Mouse (Mus musculus) embryo, embryonic 10 days (tissue): ENCODE data around the gene Zranb1.

Source experiments
- DNase-seq: peaks from one replicate; pipeline ENCODE4 v3.0.0-alpha.2; 2015; ENCODE audit warnings: low spot score

The Zranb1 gene

DNA sequence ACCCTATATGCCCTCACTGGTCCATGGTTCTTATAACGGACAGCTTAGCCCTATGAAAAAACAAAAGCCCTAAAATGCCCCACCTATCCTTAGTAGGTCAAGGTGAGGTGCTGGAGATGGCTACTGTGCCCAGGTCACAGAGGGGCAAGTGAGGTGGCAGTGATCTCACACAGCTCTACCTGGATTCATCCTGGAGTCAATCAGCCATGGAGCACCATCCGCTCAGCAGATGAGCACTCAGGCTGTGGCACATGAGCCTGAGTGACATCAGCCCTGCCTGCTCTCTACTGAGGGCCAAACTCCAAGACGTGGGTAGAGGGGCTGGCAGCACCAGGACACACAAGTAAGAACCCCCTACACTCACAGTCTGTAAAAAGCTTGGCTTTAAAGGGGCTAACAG is 70.4 kb downstream of the Zranb1 start:
- no peak for DNase-seq

DNA sequence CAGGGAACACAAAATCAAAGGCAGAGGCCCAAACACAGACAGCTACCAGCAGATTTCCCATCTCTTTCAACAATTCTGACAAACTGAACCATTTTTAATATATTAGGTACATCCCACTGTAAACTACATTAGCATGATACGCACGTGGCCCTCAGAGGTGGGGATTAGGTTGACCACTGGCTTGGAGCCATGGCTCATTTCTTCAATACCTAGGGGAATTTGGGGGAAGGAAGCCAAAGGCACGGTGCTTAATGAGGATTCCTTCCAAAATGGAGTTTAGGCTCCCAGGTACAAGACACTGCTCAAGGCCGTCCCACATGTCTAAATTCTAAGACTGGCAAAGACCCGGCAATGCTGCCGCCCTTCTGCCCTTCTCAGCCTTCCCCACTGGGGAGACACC is 71.3 kb downstream of the Zranb1 start:
- no peak for DNase-seq

DNA sequence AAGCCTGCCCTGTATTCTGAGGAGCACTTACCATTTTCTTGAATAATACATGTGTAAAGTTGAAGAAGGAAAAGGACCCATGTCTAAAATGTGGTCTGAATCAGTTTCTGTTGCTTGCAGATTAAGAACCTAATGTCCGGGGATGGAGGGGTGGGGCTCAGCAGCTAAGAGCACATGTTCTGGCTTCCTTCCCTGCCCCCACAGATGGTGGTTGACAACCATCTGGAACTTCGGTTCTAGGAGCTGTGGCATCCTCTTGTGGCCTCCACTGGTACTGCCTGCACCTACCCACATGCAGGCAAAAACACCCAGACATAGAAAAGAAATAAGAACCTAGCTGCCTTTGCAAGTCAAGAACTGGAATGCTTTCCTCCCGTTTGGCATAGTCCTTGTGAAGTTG is 72.5 kb downstream of the Zranb1 start:
- peak; percentile 76 for DNase-seq

DNA sequence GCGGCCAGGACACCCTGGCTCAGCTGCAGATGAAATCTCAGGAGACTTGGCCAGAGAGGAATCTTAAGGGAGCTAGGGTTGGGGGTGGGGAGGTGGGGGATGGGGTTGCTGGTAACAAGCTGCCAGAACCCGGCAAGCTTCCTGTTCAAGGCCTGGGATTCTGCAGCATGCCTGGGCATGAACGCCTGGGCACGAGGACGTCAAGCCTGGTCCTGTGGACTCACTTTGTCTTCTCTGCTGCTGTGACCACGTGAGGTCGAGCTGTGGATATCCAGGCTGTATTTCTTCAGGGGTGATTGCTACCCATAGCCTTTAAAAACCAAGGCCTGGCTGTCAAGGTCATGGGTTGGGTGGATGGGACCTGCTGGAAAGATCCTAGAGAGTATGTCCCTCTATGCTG is 74.8 kb downstream of the Zranb1 start:
- no peak for DNase-seq

DNA sequence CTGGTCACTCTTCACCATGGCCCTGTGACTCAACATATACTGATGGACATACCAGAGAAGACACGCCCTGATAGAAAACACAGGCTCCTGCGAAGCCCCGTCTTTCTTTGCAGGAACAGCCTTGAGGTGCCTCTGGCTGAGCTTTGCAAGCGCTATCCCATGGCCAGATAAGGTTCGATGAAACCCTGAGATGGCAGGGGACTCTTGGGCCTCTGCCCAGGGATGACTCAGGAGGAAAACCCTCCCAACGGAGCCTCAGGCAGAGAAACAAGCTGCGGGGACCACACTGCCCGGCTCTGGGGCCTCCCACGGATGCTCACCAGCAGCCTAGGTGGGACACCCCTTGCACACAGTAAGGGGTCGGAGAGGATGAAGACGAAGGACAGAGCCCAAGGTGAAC is 76.4 kb downstream of the Zranb1 start:
- no peak for DNase-seq

DNA sequence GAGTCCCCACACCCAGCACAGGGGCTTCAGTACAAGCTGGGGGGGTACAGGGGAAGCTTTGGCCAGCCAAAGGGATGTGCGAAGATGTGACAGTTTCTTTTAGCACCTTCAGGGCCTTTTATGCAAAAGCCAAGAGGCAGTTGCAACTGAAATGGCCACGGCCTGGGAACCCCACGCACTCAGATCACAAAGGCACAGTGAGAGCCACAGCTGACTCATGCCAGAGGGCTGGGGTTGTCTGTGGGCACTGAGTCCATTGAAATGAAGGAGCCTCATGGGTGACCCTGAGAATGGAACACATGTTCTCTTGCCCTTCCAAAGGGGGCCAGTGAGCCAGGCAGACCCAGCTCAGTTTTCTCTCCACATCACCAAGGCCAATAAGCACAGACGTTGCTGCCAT is 77.7 kb downstream of the Zranb1 start:
- no peak for DNase-seq

DNA sequence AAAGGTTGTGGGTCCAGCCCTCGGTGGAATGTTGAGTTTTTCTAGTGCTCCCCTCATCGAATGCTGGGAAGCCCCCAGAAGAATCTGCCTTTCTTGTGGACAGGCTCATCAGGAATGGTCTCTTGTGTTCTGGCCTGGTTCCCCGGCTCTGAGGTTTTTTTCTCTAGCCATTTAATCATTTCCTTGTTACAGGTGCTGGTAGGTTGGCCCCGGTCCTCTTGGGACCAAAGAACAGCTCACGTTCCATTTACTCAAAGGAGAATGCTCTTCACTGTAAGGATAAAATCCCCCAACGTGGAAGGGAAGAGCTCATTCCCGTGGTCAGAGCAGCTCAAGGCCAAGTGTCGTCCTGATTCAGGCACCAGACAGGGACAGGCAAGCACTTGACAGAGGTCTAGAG is 78.7 kb downstream of the Zranb1 start:
- no peak for DNase-seq

DNA sequence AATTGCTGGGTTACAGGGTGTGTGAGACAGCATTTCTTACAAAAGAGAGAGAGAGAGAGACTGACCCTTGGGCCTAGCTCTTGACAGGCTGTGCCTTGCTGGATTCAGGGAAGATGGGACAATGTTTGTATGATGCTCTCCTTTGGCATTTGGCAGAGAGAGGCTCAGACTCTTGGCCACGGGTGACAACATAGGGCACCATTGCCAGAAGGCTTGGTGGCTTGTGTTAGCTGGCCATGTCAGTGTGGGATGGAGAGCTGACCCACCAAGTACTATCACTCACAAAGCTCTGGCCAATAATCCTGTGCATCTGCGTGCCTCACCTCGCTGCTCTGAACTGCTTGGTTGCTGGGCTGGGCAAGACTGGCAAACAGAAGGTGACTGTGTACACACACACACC is 79.5 kb downstream of the Zranb1 start:
- DNase-seq = no peak

DNA sequence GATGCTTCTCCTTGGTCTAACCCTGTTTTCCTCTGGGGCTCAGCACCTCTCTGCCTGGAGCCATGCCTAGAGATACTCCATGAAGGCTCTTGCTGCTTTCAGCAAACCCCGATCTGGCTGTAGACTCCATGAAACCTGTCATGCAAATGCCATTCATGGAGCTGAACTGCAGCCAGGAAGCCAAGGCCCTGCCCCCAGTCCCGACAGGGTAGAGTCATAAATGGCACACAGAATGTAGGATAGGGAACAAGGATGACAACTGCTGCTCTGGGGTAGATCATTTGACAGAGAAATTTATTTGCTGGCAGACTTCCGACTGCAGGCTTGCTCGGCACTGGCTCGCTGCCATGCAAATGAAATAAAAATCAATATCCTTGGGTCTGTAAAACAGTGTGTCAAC is 80.2 kb downstream of the Zranb1 start:
- no peak for DNase-seq

DNA sequence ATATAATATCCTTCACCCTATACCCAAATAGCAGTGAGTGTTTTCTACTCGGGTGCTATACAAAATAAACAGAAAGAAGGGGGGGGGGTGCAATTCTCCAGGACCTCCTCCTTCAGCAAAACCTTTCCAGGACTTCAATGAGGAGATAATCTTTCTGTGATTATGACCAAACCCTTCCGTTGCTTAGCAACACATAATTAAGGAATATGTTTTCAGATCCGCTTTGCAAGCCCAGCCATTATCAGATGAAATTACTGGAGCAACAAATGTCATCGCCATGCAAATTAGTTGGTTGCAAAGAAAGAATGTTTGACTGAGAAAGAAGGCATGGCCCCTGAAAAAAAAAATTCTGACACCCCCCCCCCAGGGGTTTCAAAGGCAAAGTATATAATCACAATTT is 80.7 kb downstream of the Zranb1 start:
- DNase-seq = no peak

DNA sequence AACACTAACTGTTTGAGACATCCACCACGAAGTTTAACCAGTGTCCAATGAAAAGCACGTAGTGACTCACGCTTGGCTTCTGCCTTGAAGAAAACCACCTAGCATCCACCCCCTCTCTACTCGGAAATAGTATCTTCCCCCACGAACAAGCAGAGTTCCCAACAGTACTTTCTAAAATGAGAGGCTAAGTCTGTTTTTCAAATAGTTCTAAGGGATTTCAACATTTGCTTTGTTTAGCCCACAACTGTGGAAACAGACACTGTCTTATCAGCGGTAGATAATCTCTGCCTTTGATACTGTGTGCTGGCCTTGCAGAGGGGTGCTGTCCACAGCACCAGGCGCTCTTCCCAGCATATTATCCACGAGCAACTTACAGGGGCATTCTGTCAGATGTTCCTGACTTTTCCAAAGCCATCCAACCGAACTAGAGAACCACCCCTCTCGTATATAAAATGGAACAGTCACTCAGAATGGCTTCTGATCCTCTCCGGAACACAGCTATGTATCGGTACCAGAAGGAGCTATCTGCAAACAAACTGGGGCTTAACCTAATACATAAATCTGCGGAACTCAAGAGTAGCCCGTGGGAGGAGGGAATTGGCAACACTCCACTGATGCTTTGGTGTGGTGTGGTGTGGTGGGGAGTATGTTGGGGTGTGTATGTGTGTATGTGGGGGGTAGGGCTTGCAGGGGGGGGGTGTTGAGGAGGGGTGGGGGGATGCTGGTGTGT is 81.9 kb downstream of the Zranb1 start:
- no peak for DNase-seq

DNA sequence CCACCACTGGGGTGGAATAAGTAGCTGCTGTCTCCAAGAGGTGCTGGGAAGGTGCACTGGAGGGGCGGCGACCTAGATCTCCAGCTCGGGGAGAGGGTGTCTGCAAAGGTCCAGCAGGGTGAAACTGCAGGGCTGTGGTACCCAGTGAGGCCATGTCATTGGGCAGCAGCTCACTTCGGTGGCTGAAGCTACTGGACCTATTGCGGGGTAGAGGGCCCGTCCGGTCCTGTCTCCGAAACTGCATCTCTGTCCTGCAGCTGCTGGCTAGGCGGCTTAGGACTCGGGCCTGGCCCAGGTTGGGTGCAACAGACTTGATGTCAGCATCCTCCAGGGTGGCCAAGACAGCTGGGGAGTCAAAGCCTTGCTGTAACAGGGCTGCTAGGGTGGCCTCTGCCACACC is 83.0 kb downstream of the Zranb1 start:
- no peak for DNase-seq

DNA sequence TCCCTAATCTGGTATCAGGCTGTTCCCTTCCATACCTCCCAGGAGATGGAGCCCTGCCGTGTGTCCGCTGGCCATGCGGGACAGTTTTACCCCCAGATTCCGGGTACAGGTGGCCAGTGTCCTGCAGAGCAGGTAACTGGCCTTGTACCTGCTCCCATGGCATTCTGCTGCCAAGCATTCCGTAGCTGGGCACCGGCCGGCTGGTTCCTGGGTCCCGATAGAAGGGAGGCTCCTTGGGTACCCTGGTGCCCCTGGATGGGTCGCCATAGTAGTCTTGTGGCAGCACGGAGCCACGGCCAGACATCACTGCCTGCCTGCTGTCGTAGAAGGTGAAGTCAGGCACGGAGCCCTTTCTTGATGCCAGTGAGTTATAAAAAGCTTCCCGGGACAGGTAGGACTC is 83.7 kb downstream of the Zranb1 start:
- DNase-seq = no peak

DNA sequence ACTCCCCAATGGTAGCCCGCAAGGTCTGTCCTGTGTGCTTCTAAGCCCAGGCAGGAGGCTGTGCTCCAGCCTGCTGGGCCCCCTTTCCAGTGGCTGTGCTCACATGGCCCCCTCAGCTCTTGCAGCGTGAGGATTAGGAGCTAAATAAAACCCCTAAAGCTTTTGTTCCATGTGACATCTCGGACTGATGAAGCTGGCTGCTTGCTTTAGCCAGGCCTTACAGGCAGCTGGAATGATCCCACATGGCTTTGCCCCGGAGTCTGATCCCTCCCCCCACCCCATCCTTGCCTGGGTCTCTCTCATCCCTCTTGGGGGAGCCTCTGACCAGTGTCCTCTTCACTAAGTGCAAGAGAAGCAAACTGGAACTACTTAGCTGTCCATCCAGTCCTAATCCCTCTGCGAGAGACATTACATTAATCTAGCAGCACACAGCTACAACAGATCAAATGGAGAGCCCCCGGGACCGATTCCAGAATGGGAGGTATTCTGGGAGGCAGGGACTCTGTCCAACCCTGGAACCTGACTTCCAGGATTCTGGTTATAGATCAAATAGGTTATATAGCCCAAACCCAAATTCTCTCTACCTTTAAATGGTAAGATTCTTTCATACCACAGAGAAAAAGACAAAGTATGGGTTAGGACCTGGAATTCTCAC is 84.6 kb downstream of the Zranb1 start:
- peak; percentile 19 for DNase-seq

DNA sequence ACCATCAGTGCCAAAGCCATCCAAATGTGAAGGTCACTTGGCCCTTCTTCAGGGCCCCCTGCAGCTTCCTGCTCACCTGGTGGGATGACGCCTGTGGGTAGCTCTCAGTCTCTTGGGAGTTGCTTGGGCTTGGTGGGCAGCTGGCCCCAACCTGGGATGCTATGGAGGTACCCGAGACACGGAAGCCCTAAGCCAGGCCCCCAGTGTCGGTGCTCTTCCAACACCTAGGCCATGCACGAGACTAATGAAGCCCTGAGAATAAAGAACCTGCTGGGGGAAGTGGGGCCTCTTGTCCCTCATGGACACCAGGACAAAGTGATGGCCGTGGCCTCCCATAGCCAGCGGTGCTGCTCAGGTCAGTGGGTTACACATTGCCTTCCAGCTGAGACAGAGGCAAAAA is 88.0 kb downstream of the Zranb1 start:
- no peak for DNase-seq

DNA sequence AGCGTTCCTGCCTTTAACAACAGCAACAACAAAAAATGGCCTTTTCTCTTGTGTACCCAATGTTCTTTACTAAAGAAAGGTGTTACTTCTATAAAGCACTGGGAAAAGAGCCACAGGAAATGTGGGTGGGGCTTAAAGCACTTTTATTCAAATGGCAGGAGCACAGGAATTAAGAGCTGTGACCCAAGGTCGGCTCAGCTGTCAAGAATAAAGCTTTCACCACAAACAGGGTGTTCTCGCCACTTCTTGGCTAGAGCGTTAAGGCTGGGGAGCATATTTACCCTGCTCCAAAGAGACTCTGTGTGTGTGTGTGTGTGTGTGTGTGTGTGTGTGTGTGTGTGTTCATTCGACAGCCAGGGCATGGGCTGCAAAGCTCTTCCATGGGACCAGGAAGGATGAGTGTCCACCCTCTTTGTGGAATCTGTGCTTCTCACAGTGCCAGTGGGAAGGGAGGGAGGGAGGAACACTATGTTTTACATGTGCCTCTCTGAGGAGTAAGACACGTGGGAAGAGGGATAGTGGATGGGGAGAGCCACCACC is 88.6 kb downstream of the Zranb1 start:
- peak; percentile 42 for DNase-seq

DNA sequence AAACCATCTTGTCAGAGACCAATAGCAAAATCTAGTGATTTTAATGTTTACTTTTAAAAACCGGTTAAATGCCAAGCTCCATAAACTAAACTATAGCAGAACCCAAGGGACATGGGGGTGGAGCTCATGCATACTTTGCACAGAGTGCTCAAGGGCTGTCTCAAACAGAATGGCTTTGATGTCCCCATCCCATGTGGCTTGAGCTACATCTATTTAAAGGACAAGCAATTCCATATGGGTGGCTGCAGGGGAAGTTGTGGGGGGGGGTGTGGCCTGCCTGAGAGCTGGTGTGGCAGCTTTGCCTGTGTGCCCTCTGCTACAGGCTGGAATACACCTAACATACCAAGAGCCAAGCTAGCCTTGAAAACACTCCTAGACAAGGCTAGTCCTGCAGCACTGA is 93.8 kb downstream of the Zranb1 start:
- DNase-seq = no peak

DNA sequence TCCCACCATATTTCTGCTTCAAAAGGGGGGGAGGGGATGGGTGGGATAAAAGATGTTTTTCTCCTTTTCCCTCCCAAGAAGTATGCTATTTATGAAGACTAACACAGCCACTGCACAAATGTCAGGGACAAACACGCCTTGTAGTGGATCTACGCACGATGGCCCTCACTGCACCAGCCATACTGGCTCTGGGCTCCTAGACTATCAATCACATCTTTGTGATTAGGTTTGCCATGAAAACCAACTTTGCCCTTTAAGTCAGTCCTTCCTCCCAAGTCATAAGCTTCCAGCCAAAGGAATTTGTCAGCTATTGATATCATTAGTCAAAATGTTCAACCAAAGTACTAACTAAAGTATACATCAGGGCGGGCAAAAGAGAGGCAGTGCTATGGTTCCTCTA is 97.0 kb downstream of the Zranb1 start:
- DNase-seq = no peak

DNA sequence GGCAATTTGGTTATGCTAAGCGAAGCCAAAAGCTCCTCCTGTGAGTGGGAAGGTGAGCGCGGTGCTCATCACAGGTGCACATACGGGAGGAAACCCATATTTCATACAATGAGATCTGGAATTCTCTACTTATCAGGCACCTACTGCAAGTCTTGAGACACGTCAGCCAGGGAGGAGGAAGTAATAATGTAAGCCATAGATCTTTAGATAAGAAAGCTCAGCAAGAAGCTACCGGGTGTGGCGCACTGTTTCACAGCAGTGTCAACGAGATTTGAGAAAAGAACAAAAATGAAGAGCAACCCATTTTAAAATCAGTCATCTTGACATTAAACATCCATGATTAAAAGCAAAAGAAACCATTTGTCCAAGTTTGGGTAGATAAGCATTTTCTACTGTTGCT is 98.1 kb downstream of the Zranb1 start:
- DNase-seq = no peak

DNA sequence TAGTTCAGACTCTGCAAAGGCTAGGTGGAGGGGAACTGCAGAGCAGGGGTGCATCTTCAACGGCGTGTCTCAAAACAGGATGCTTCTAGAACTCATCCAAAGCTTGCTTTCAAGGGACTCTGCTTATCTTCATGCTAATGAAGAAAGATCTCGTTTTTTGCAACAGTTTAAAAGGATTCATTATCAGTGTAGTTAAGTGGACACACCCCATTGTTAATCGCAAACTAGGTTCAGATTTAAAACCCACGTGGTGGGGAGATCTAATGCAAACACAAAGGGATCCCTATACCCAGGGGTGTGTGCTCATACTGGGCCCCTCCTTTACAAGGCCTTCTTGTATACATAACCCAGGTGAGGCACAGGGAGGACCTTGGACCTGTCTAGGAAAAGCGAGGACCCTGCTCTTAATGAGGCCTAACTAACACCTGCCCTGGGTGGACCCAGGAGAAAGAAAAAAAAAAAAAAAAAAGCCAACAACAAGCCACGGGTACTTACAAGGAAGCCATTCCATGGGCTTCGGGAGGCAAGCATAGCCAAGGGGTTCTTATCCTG is 98.6 kb downstream of the Zranb1 start:
- DNase-seq = no peak

DNA sequence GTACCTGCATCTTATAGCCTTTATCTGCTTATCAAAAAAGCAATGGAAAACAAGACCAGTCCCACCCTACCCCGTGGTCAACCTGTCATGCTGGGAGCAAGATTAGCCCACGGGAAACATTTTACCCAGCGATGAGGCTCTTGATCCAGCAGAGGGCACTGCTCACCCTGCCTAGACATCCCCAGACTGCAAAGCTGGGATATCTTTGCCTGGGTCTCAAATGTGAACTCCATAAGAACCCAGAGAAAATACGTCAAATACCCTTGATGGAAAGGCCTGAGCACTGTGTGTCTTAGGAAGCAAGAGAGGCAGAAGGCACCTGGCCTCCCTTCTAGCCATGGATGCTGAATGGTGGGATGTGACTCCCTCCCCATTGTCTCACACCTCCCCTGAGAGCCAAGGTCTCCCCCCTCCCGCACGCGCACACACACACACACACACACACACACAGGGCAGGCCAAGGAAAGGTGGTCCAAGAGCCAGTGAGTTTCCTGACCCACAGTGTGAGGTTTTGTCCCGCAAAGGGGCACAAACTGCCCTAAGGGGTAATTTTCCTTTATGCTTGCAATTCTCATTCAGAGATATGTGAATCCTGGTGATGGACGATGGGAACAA is 101.8 kb downstream of the Zranb1 start:
- peak; percentile 84 for DNase-seq

DNA sequence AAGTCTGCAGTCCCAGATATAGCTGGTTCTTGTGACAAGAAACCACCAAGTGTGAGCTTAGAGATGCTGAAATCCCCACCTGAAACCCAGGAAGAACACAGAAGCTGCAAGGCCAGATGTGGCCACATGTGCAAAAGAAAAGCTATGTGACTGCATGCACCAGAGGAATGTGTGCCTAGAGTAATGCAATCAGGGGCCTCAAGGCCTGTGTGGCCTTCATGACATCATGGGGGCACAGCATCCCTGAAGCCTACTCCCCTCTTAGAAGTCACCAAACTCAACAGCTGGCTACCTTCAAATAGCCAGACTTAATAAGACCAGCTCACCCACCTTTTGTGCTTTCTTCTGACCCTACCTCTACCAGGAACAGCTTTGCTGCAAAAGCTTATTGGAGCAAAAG is 105.0 kb downstream of the Zranb1 start:
- no peak for DNase-seq
